Mouse (Mus musculus): ENCODE results near the gene Bsx. TPM values are rescaled to one million over a fixed set of nuclear protein-coding genes. Genes with fewer than 3 reads are reported as not detected.

Gene Bsx
- not detected in 2 replicates for polyA plus RNA-seq (2015; fragmentation: Nextera tagmentation; extraction: Ambion mirVana)

DNA sequence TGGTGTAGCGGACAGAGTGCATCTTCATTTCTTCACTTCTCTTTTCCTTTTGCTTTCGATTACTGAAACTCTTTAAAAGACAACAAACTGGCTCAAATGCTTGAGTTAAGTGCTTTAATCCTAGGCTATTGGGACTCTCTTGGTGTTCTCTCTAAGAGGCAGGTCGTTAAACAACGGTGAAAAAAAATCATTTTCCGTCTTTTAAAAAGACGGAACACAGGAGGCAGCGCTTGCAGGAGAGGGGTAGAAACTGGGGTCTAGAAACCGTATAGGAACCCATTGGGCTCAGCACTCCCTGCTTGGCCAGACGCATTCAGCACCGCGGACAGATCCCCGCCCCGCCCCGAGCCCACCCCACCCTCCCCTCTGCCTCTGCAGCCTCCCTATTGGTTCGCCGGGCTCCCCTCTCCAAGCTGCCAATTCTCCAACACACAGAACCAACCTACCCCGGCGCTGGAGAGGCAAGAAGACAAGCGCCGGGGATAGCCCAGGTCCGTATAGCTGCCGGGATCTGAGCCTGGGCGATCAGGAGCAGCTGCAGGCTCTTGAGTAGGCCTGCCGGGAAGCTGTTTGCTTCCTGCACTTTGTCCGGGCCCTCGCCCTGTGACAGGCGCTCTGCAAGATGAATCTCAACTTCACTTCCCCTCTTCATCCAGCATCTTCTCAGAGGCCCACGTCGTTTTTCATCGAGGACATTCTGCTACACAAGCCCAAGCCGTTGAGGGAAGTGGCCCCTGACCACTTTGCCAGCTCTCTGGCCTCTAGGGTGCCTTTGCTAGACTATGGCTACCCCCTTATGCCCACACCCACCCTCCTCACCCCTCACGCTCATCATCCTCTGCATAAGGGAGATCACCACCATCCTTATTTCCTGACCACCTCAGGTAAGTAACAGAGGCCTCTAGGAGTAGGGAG is at the start of gene Bsx:
TSS of gene Bsx (plus strand) at position 572 of the 915 bp plus-strand sequence.
- Histone ChIP-seq H3K4me1 (ENCODE audit: insufficient read depth, low read depth, low read length) (no peaks in the 10 kb centered on the region), H3K4me2 (replicated peaks; ENCODE audit: low read depth, low read length) (0 out of 2 replicates have a peak within 1 kb of the TSS, but pooled peaks have one; percentile 19), H3K4me3 (ENCODE audit: low read depth, low read length) (no peak within 1 kb of the TSS), H3K27ac (ENCODE audit: low read length) (no peak within 1 kb of the TSS), H3K36me3 (ENCODE audit: insufficient read depth, low read length) (no peaks in the 10 kb centered on the region), H3K27me3 (replicated peaks; ENCODE audit: insufficient read depth, low read length) (peaks cover 81% of the 10 kb centered on the region), H3K9ac (replicated peaks; ENCODE audit: low read depth) (no peak within 1 kb of the TSS), H3K9me3 (ENCODE audit: low read length) (no peaks in the 10 kb centered on the region)
- WGBS, result 3% methylated on average over 32 of the region's 32 CpGs
- DNase-seq (ENCODE audit: low spot score), result peak; percentile 70
- peak; percentile 86 for ATAC-seq
- no peak for TF ChIP-seq CTCF (IDR thresholded peaks at IDR 0.05)
- no peak for TF ChIP-seq EP300 (IDR thresholded peaks at IDR 0.05)

DNA sequence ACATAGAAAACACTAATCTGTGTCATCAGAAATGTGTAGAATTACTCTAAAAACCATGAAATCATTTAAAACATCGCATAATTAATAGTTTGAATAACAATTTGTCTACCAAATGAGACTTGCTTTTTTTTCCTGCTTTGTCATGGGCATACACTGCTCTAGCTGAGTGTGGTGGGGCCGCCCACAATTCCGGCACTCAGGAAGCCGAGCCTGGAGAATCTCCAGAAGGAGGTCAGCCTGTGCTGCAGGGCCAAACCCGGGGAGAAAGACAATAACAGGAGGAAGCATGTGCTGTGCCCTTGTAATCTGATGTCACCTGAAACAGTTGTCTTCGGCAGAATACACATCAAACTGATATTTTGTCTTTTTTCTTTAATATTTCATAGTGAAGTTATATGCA is 48.3 kb upstream of the Bsx start:
- Histone ChIP-seq H3K9ac (replicated peaks; ENCODE audit: low read depth) (no peak overlapping the region), H3K9me3 (ENCODE audit: low read length) (no peaks in the 10 kb centered on the region), H3K4me3 (ENCODE audit: low read depth, low read length) (no peak overlapping the region), H3K4me2 (replicated peaks; ENCODE audit: low read depth, low read length) (no peak overlapping the region), H3K27ac (ENCODE audit: low read length) (no peak overlapping the region), H3K4me1 (ENCODE audit: insufficient read depth, low read depth, low read length) (no peaks in the 10 kb centered on the region), H3K27me3 (replicated peaks; ENCODE audit: insufficient read depth, low read length) (no peaks in the 10 kb centered on the region), H3K36me3 (ENCODE audit: insufficient read depth, low read length) (no peaks in the 10 kb centered on the region)
- WGBS, result 38% methylated on average over 6 of the region's 6 CpGs
- ATAC-seq, result no peak
- TF ChIP-seq CTCF (IDR thresholded peaks at IDR 0.05), result no peak
- TF ChIP-seq EP300 (IDR thresholded peaks at IDR 0.05), result no peak
- DNase-seq (ENCODE audit: low spot score), result no peak

DNA sequence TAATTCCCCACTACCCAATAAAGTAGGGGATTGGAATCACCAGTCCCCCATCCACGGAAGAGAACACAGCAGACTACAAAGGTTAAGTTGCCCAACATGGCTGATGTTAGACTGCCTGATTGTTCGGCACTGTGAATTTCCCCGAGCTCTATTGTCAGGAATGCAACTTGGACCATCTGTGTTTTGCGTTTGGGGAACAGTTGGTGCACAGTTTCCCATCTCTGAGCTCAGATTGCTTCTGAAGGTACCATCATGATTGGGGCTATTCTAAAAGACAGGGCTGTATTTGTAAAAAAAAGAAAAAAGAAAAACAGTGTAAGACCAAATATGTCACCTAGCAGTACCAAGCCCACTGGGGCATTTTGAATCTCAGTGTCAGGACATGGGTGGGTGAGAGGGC is 46.6 kb upstream of the Bsx start:
- H3K4me2 ChIP-seq (replicated peaks; ENCODE audit: low read depth, low read length), result no peak overlapping the region
- TF ChIP-seq CTCF (IDR thresholded peaks at IDR 0.05) (no peak), EP300 (IDR thresholded peaks at IDR 0.05) (no peak)
- H3K4me1 ChIP-seq (ENCODE audit: insufficient read depth, low read depth, low read length), result no peaks in the 10 kb centered on the region
- H3K9me3 ChIP-seq (ENCODE audit: low read length), result no peaks in the 10 kb centered on the region
- DNase-seq (ENCODE audit: low spot score) (no peak), ATAC-seq (no peak)
- no peak overlapping the region for H3K9ac ChIP-seq (replicated peaks; ENCODE audit: low read depth)
- no peaks in the 10 kb centered on the region for H3K27me3 ChIP-seq (replicated peaks; ENCODE audit: insufficient read depth, low read length)
- no peak overlapping the region for H3K4me3 ChIP-seq (ENCODE audit: low read depth, low read length)
- no peaks in the 10 kb centered on the region for H3K36me3 ChIP-seq (ENCODE audit: insufficient read depth, low read length)
- H3K27ac ChIP-seq (ENCODE audit: low read length), result no peak overlapping the region
- 81% methylated on average over 4 of the region's 4 CpGs for WGBS

DNA sequence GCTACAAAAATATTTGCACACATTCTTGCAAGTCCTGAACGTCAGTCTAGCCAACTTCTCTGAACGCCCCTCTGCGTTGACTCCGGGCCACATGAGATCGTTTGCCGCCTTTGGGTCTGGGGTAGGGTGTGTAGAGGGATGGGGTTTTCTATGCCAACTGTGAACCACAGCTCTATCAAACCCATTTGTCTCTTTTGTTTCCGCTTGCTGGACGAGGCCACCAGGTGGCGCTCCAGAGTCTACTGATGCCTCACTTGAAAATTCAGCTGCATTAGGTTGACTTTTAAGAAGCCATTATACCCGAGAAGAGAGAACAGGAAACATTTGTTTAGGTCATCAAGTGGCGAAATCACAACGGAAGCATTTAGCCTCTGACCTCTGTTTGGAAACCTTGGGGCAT is 39.4 kb upstream of the Bsx start:
- no peak overlapping the region for H3K27ac ChIP-seq (ENCODE audit: low read length)
- DNase-seq (ENCODE audit: low spot score), result peak; percentile 78
- ATAC-seq, result peak; percentile 6; the same call in 1 of the 2 replicates
- 3% methylated on average over 12 of the region's 12 CpGs for WGBS
- no peak overlapping the region for H3K4me3 ChIP-seq (ENCODE audit: low read depth, low read length)
- no peak overlapping the region for H3K9ac ChIP-seq (replicated peaks; ENCODE audit: low read depth)
- H3K36me3 ChIP-seq (ENCODE audit: insufficient read depth, low read length), result no peaks in the 10 kb centered on the region
- H3K9me3 ChIP-seq (ENCODE audit: low read length), result no peaks in the 10 kb centered on the region
- H3K4me1 ChIP-seq (ENCODE audit: insufficient read depth, low read depth, low read length), result no peaks in the 10 kb centered on the region
- H3K4me2 ChIP-seq (replicated peaks; ENCODE audit: low read depth, low read length), result no peak overlapping the region
- H3K27me3 ChIP-seq (replicated peaks; ENCODE audit: insufficient read depth, low read length), result no peaks in the 10 kb centered on the region
- TF ChIP-seq EP300 (IDR thresholded peaks at IDR 0.05) (no peak), CTCF (IDR thresholded peaks at IDR 0.05) (peak; percentile 90)

- no peaks in the 10 kb centered on the region for H3K4me1 ChIP-seq (ENCODE audit: insufficient read depth, low read depth, low read length)
- no peak for DNase-seq (ENCODE audit: low spot score)
- no peak overlapping the region for H3K4me3 ChIP-seq (ENCODE audit: low read depth, low read length)
- no peak for ATAC-seq
- H3K27ac ChIP-seq (ENCODE audit: low read length), result no peak overlapping the region
- WGBS, result 84% methylated on average over 3 of the region's 3 CpGs
- no peaks in the 10 kb centered on the region for H3K36me3 ChIP-seq (ENCODE audit: insufficient read depth, low read length)
- TF ChIP-seq EP300 (IDR thresholded peaks at IDR 0.05) (no peak), CTCF (IDR thresholded peaks at IDR 0.05) (no peak)
- H3K9me3 ChIP-seq (ENCODE audit: low read length), result no peaks in the 10 kb centered on the region
- no peaks in the 10 kb centered on the region for H3K27me3 ChIP-seq (replicated peaks; ENCODE audit: insufficient read depth, low read length)
- H3K9ac ChIP-seq (replicated peaks; ENCODE audit: low read depth), result no peak overlapping the region
- H3K4me2 ChIP-seq (replicated peaks; ENCODE audit: low read depth, low read length), result no peak overlapping the region
Measured at GRCm38 (mm10) chr9:40836681-40837080, 37.2 kb upstream of the Bsx start.

DNA sequence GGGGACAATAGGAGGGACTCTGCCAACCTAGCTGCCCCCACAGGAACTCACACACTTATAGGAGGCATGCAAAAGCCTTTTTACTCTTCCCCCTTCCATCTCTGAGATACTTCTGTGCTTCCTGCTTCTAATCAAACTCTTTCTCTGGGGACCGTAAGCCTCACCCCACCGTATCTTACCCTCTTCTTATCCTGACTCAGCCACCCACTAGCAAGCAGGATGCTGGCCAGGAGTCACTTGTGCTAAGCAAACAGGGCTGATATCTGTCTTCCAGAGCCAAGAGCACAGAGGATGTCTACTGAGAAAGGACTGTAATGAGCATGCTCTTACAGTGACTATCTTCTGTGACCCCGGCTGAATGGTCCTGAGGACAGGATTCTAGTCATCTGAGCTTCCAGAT is 34.3 kb upstream of the Bsx start:
- Histone ChIP-seq H3K4me2 (replicated peaks; ENCODE audit: low read depth, low read length) (no peak overlapping the region), H3K27me3 (replicated peaks; ENCODE audit: insufficient read depth, low read length) (no peaks in the 10 kb centered on the region), H3K9ac (replicated peaks; ENCODE audit: low read depth) (no peak overlapping the region), H3K36me3 (ENCODE audit: insufficient read depth, low read length) (no peaks in the 10 kb centered on the region), H3K4me3 (ENCODE audit: low read depth, low read length) (no peak overlapping the region), H3K27ac (ENCODE audit: low read length) (no peak overlapping the region), H3K9me3 (ENCODE audit: low read length) (no peaks in the 10 kb centered on the region), H3K4me1 (ENCODE audit: insufficient read depth, low read depth, low read length) (no peaks in the 10 kb centered on the region)
- WGBS, result 53% methylated on average over 3 of the region's 3 CpGs
- TF ChIP-seq CTCF (IDR thresholded peaks at IDR 0.05) (no peak), EP300 (IDR thresholded peaks at IDR 0.05) (no peak)
- no peak for DNase-seq (ENCODE audit: low spot score)
- ATAC-seq, result no peak
